Mouse (Mus musculus): ENCODE data around the gene Cfap69.

DNA sequence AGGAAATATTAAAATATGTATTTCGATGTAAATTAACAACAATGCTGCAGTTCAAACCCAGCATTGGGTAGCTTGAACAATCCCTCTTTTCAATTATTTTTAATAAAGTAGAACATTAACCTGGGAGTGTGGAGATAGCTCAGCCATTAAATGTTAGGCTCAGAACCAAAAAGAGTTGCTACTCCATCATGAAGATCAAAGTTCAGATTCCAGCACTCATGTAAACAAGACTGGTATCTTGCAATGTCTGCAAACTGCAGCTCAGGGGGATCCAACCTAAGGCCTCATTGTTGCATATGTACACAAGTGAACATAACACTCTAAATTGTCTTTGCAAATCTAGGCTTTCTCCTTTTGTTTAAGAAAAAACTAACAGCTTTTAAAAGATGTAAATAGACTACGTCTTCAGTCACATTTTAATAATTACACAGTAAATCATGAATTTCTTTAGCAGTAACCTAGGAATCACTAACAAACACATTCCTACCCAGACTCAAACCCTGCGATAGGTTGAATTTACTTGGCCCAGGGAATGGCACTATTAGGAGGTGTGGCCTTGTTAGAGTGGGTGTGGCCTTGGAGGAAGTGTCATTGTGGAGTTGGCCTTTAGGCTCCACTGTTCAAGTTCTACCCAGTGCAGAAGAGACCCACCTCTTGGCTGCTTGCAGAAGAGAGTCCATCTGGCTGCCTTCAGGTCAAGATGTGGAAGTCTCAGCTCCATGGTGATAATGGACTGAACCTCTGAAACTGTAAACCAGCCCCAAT lies 130.2 kb downstream of the Cfap69 start:
- TF ChIP-seq CTCF (IDR thresholded peaks at IDR 0.05; ENCODE audit: extremely low read depth, insufficient read length, insufficient replicate concordance, low read depth, low read length) (no peak), POLR2A (IDR thresholded peaks at IDR 0.05; ENCODE audit: low read depth, low read length) (no peak)

All from small intestine, adult 2 months (tissue).